Mouse (Mus musculus) liver, embryonic 14.5 days (tissue): ENCODE data around the gene Acadsb.

ENCODE experiments used
- CTCF ChIP-seq: IDR thresholded peaks from 2 replicates; pipeline ENCODE4 v1.5.1; 2016; ENCODE audit warnings: antibody characterized with exemption, low read depth, control low read depth
- EP300 ChIP-seq: IDR thresholded peaks from 2 replicates; pipeline ENCODE4 v1.6.1; 2016; ENCODE audit warnings: antibody characterized with exemption, low read depth

DNA sequence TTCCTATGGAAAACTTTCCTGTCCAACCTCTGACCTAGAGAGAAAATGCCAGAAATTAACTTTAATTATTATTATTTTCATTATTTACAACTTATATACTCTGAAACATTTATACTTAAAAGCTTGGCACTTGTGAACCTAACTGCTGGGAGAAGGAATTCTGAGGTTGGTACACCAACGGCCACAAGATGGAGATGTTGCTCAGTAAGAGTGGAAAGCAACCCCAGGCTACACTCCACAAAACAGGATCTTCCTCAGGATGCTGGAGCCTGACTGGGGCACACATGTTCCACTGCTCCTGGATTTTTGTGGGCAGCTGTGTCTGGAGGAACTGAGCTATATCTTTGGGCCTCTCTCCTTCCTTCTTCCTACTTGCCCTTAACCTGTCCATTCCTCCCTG is 21.8 kb downstream of the Acadsb start:
- TF ChIP-seq CTCF: peak; percentile 59
- no peak for TF ChIP-seq EP300
